8 mouse cellular contexts compared by ENCODE assay signal in the genomic region with DNA sequence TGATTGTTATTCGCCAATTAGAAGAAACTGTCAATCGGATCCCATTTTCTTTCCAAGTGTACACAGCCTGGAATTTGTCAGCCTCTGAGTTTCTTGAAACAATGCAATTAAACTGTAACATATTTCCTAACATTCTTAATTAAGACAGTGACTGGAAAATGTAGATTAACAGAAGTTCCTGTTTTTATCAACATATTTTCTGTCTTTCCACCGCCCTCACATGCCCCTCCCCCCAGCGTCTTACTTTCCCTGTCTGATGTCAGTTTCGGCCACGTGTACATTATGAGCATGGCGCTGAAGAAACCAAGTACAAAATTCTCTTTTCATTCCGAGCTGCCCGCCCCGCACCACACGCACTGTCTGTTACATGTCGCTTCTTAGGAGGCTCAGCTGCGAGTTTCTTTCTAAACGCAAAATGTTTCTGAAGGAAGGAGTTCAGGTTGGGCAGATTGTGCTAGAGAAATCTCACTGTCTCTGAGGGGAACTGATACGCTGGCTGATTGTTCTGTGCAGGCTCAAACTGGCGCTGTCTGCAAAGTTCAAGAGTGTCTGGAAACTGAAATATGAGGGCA.
DNase-seq lines count a peak whose midpoint lies in the region; ATAC-seq lines count a peak whose summit lies in the region.

No protein-coding gene starts in this region.

- no peak for ATAC-seq in heart, embryonic 13.5 days (ENCODE audit: extremely low read depth, insufficient number of reproducible peaks, low FRiP score, low TSS enrichment)
- ATAC-seq in kidney, embryonic 16.5 days (ENCODE audit: low FRiP score, low TSS enrichment) = no peak
- peak; percentile 54; the same call in 1 of the 2 replicates for ATAC-seq in liver, embryonic 12.5 days

- H3K4me1 ChIP-seq in heart, embryonic 13.5 days = peaks cover 43% of the 10 kb centered on the region
- H3K4me1 ChIP-seq in kidney, embryonic 16.5 days (ENCODE audit: insufficient read depth, low read length) = peaks cover 24% of the 10 kb centered on the region
- peaks cover 36% of the 10 kb centered on the region for H3K4me1 ChIP-seq in liver, embryonic 12.5 days

- no peaks in the 10 kb centered on the region for H3K9me3 ChIP-seq in heart, embryonic 13.5 days
- no peaks in the 10 kb centered on the region for H3K9me3 ChIP-seq in kidney, embryonic 16.5 days (ENCODE audit: low read length)
- H3K9me3 ChIP-seq in liver, embryonic 12.5 days (replicated peaks) = no peaks in the 10 kb centered on the region

- H3K4me3 ChIP-seq in heart, embryonic 13.5 days = peak overlapping the region; percentile 11
- no peak overlapping the region for H3K4me3 ChIP-seq in kidney, embryonic 16.5 days (ENCODE audit: low read length)
- H3K4me3 ChIP-seq in liver, embryonic 12.5 days = 0 out of 2 replicates have a peak overlapping the region, but pooled peaks have one; percentile 8

- H3K36me3 ChIP-seq in heart, embryonic 13.5 days = no peaks in the 10 kb centered on the region
- H3K36me3 ChIP-seq in kidney, embryonic 16.5 days (ENCODE audit: insufficient read depth, low read length) = no peaks in the 10 kb centered on the region
- no peaks in the 10 kb centered on the region for H3K36me3 ChIP-seq in liver, embryonic 12.5 days

- peak; percentile 45 for DNase-seq in adrenal gland, postnatal 10 days
- no peak for DNase-seq in adrenal gland, adult 8-10 months
- peak; percentile 39 for DNase-seq in c-Kit-positive CD71-positive TER-119-positive erythroid progenitor cells, embryonic 14.5 days (ENCODE audit: low spot score)
- DNase-seq in naive thymus-derived CD4-positive, alpha-beta T cell, adult 2 months (ENCODE audit: low read depth) = peak; percentile 47
- DNase-seq in thymus, postnatal 0 days (ENCODE audit: low spot score) = peak; percentile 37

- peaks cover 4% of the 10 kb centered on the region; the same call in 1 of the 2 replicates for H3K27me3 ChIP-seq in heart, embryonic 13.5 days (replicated peaks)
- H3K27me3 ChIP-seq in kidney, embryonic 16.5 days (ENCODE audit: insufficient read depth, low read length) = no peaks in the 10 kb centered on the region
- no peaks in the 10 kb centered on the region for H3K27me3 ChIP-seq in liver, embryonic 12.5 days (replicated peaks)

- H3K9ac ChIP-seq in heart, embryonic 13.5 days = peak overlapping the region; percentile 56; the same call in 1 of the 2 replicates
- 0 out of 2 replicates have a peak overlapping the region, but pooled peaks have one; percentile 45 for H3K9ac ChIP-seq in kidney, embryonic 16.5 days (replicated peaks; ENCODE audit: low read length)
- H3K9ac ChIP-seq in liver, embryonic 12.5 days = no peak overlapping the region

- 38% methylated on average over 16 of the region's 16 CpGs for WGBS in heart, embryonic 13.5 days
- WGBS in kidney, embryonic 16.5 days = 44% methylated on average over 16 of the region's 16 CpGs
- 35% methylated on average over 16 of the region's 16 CpGs for WGBS in liver, embryonic 12.5 days (ENCODE audit: insufficient replicate concordance)

- H3K4me2 ChIP-seq in heart, embryonic 13.5 days = peak overlapping the region; percentile 65
- H3K4me2 ChIP-seq in kidney, embryonic 16.5 days (replicated peaks; ENCODE audit: low read depth, low read length) = peak overlapping the region; percentile 46
- peak overlapping the region; percentile 52 for H3K4me2 ChIP-seq in liver, embryonic 12.5 days

- peak overlapping the region; percentile 50 for H3K27ac ChIP-seq in heart, embryonic 13.5 days (replicated peaks)
- peak overlapping the region; percentile 62; the same call in 1 of the 2 replicates for H3K27ac ChIP-seq in kidney, embryonic 16.5 days (ENCODE audit: low read length)
- H3K27ac ChIP-seq in liver, embryonic 12.5 days = no peak overlapping the region
